In genomic region chr11:88523511-88523910, GRCm38 (mm10) we compare ENCODE assay signal across 10 mouse cellular contexts.
DNase-seq lines count a peak whose midpoint lies in the region; ATAC-seq and TF ChIP-seq lines count a peak whose summit lies in the region.
"Had no signal": no experiment of that assay in that cellular context is flagged by ENCODE, and none has a peak within 500 bp of the region (broad histone marks: within the 10 kb centered on the region; RNA-seq: fewer than 3 reads in every experiment).

No protein-coding gene starts in this region.

- 47% methylated on average over 6 of the region's 6 CpGs for WGBS in lung, embryonic 14.5 days
- 19% methylated on average over 6 of the region's 6 CpGs for WGBS in cerebellum, adult 2 months

- no peak overlapping the region for H3K4me2 ChIP-seq in lung, embryonic 14.5 days

- intact Hi-C loops in heart, postnatal 36 days (cut with DNase I), result loop anchor here (2.0 kb wide), 1 partner anchor 35 kb away; no protein-coding TSS in a partner anchor
- intact Hi-C loops in gastrocnemius, postnatal 14 days (cut with DNase I; ENCODE audit: low total_unique reads), result no loop called here

- peak; percentile 94 for DNase-seq in heart, adult 11 months
- no peak for DNase-seq in heart, adult 18-20 months
- DNase-seq in lung, embryonic 14.5 days, result no peak
- DNase-seq in lung, adult 18-20 months, result no peak
- DNase-seq in cerebellum, adult 2 months, result peak; percentile 55 to 61
- peak; percentile 29 to 31 for DNase-seq in heart, postnatal 36 days
- no peak for DNase-seq in layer of hippocampus, postnatal 25 days (ENCODE audit: extremely low spot score in 1 of 2, low spot score in 1 of 2)
- no peak for DNase-seq in gastrocnemius, postnatal 14 days
- DNase-seq: liver, postnatal 0 days; right cerebral cortex, postnatal 4 days had no signal

- TF ChIP-seq CTCF in lung, embryonic 14.5 days (IDR thresholded peaks at IDR 0.05; ENCODE audit: low read depth), result no peak
- no peak for TF ChIP-seq CTCF in cerebellum, adult 2 months (IDR thresholded peaks at IDR 0.05; ENCODE audit: borderline replicate concordance, insufficient read depth, low read depth, low read length)

- no peaks in the 10 kb centered on the region for H3K9me3 ChIP-seq in lung, embryonic 14.5 days (ENCODE audit: low read depth, low read length)

- peaks cover 45% of the 10 kb centered on the region for H3K4me1 ChIP-seq in lung, embryonic 14.5 days (ENCODE audit: insufficient read depth)
- peaks cover 18% of the 10 kb centered on the region for H3K4me1 ChIP-seq in cerebellum, adult 2 months (ENCODE audit: control insufficient read depth, insufficient read depth, low read length)

- no peaks in the 10 kb centered on the region for H3K36me3 ChIP-seq in lung, embryonic 14.5 days (ENCODE audit: insufficient read depth)

- H3K27ac ChIP-seq in lung, embryonic 14.5 days (ENCODE audit: low read depth), result peak overlapping the region; percentile 40; the same call in 1 of the 2 replicates
- peak overlapping the region; percentile 33; the same call in 1 of the 2 replicates for H3K27ac ChIP-seq in cerebellum, adult 2 months (ENCODE audit: insufficient read depth, low read length)

- no peak for ATAC-seq in lung, embryonic 14.5 days (ENCODE audit: insufficient read depth)
- ATAC-seq: liver, postnatal 0 days had no signal

- no peak overlapping the region for H3K9ac ChIP-seq in lung, embryonic 14.5 days
- H3K9ac ChIP-seq: liver, postnatal 0 days had no signal

- H3K4me3 ChIP-seq in lung, embryonic 14.5 days (ENCODE audit: low read depth, low read length), result no peak overlapping the region
- no peak overlapping the region for H3K4me3 ChIP-seq in cerebellum, adult 2 months (replicated peaks; ENCODE audit: insufficient read depth, low read depth, low read length)

- no peaks in the 10 kb centered on the region for H3K27me3 ChIP-seq in lung, embryonic 14.5 days (ENCODE audit: insufficient read depth, low read length)
- no peaks in the 10 kb centered on the region for H3K27me3 ChIP-seq in cerebellum, adult 2 months (ENCODE audit: control insufficient read depth, insufficient read depth, low read length)

- TF ChIP-seq POLR2A in cerebellum, adult 2 months (IDR thresholded peaks at IDR 0.05; ENCODE audit: borderline replicate concordance, insufficient read depth, low read length), result no peak

Comparison
In these comparisons a context has a peak if more than half of its experiments do, and no peak if none do; other contexts are left out.
1. DNase-seq: peak in heart, adult 11 months (single experiment), cerebellum, adult 2 months (2 of 2) and heart, postnatal 36 days (2 of 2); none in heart, adult 18-20 months (0 of 2), lung, embryonic 14.5 days (single experiment), lung, adult 18-20 months (0 of 2), layer of hippocampus, postnatal 25 days (0 of 2) and gastrocnemius, postnatal 14 days (single experiment).